Mouse (Mus musculus) skeletal muscle tissue, adult 2 months (tissue): ENCODE data around the gene Clip2.
A peak's percentile ranks its signal among the peaks of the same experiment; 100 is the strongest.

Experiments used
- DNase-seq: peaks from one replicate; pipeline ENCODE4 v3.0.0-alpha.2; 2012; ENCODE audit warnings: low read depth, low spot score

Clip2 gene

DNA sequence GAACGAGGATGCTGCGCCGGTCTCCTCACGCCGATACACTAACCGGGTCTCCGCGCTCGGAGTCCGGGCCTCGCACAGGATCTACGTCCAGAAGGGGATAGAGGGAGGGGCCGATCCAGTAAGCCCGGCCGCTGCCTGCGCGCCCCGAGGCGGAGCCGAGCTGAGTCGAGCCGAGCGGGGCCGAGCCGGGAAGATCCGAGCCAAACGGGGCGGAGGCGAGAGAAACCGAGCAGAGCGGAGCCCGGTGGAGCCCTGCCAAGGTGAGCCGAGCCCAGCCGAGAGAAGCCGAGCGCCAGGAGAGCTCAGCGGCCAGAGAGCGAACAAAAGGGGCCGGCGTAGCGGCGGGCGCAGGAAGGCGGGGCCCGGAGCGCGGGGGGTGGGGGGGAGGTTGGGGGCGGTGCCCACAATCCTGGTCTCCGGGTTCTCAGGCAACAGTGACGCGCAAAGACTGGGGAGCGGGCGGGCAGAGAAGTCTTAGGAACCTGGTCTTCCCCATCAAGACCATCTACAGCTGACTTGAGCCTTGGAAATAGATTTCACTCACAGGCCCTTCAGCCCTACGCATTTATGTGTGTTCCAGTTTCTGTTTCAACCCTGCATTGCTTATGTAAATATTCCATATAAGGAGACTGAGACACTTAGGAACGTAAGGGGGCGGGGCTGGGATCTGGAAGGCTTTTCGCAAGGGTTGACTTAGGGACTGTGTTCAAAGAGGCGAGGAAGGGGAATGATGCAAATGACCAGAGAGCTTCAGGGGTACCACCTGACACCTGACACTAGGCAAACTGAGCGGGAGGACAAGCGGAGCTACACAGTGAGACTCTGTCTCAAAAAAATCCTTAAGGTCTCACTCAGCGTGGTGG lies at the start of gene Clip2:
Gene Clip2 (minus strand): TSS at position 325 of the 863 bp plus-strand sequence.
- DNase-seq: peak; percentile 95

DNA sequence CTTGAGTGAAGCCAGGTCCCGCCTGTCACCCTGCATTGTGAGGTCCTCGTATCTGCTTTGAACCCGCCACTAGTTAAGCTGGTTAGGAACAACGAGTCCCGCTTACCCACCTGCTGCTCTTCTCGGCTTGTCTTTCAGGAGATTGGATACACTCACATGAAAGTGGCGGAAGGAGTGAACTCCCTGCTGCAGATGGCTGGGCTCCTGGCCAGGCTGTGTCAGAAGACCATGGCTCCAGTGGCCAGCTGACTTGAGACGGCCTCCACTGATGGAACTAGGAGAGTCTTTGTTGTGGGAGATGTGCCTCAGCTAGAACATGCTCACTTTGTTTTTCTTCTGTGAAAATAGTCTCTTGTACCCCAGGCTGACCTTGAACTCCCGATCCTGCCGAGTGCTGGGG lies 45.5 kb upstream of the Clip2 start:
- no peak for DNase-seq

DNA sequence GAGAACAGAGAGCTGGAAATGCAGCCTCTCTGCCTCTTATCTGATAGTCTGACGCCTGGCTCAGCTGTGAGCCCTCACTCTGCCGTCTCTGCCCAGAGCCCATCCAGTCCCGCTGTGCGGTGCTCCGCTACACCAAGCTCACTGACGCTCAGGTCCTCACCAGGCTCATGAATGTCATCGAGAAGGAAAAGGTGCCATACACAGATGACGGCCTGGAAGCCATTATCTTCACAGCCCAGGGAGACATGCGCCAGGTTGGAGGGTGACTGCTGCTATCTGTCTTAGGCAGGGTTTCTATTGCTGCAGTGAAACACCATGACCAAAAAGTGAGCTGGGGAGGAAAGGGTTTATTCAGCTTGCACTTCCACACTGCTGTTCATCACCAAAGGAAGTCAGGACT lies 40.9 kb upstream of the Clip2 start:
- no peak for DNase-seq

DNA sequence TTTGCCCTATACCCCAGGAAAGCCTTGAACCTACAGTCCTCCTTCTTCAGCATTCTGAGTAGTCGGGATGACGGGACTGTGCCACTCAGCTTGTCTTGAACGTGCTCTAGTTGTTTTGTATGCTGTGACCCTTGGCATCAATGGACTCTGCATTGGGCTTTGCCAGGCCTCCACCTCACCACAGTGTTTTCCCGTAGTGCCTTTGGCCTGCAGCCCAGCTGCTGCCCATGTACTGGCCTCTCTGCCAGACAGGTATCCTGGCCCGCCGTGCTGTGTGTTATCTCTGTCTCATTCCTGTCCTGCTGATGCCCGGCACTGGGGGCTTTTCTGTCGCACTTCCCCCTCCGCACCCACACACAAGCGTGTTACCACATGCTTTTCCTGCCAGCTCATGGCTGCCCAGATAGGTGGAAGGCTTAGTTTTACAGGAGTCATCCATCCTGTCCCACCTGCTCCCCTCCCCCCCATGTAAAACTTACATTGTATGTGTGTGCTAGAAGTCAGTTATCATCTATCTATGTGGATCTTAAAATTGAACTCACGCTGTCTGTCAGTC lies 39.9 kb upstream of the Clip2 start:
- no peak for DNase-seq

DNA sequence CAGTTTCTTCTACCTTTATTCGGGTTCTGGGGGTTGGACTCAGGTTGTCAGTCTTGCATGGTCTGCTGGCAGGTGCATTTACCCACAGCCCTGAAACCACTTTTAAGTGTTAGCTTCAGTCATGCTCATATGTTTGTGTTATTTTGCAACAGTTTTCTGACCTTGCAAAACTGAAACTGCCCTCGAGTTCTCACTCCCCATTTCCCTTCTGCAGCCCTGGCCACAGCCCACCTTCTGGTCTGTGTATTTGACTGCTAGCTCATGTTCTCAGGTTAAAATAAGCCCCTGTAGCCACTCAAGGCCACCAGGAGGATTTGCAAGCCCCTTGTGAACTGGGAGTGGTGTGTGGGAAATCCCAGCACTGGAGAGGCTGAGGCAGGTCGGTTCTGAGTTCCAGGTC lies 37.7 kb upstream of the Clip2 start:
- DNase-seq: no peak

DNA sequence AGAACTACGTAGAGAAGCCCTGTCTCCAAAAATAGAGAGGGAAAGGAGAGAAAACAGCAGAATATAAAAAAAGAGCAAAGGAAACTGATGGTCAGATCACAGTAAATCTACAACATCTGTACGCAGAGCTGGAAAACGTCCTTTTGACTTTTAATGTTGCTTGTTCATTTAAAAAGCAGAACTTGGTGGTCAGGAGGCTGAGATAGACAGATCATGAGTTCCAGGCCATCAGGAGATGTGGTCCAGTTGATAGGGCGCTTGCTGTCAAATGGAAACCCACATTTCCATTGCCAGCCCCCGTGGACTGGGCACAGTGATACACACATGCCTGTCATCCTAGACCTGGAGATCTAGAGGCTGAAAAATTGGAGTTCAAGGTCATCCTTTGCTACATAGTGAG lies 32.6 kb upstream of the Clip2 start:
- DNase-seq: no peak

DNA sequence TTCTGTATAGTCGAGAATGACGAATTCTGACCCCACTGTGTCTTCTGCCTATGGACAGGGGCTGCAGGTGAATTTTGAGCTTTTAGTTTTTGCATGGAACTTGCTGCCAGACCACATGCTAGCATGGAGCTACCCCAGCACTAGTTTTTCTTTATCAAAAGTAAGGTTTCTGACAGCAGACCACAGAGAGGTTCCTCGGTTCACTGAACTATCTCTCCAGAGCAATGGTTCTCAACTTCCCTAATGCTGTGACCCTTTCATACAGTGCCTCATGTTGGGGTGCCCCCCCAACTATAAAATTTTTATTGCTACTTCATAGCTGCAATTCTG lies 31.6 kb upstream of the Clip2 start:
- DNase-seq: no peak

DNA sequence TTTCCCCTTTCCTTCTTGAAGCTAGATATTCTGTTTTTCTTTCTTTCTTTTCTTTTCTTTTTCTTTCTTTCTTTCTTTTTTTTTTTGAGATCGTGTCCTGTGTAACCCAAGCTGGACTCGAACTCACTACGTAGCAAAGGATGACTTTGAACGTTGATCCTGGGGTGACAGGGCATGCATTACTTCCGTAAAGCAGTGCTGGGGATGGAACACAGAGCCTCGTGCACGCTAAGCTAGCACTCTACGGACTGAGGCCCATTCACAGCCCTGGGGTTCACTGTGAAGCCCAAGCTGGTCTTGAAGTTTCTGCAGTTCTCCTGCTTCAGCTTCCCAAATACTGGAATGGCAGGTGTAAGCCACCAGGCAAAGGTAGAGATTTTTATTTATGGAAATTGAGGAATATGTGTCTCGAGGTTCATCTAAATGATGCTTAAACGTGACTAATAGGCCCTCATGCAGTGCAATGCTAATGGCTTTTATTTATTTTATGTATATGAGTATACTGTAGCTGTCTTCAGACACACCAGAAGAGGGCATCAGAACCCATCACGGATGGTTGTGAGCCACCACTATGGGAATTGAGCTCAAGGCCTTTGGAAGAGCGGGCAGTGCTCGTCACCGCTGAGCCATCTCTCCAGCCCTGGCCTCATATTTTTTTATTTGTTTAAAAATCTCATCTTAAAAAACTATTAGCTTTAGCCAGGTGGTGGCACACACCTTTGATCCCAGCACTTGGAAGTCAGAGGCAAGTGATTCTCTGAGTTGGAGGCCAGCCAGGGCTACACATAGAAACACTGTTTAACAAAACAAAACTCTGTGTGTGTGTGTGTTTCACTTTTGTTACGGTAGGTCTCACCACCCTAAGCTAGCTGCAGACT lies 31.0 kb upstream of the Clip2 start:
- DNase-seq: no peak

DNA sequence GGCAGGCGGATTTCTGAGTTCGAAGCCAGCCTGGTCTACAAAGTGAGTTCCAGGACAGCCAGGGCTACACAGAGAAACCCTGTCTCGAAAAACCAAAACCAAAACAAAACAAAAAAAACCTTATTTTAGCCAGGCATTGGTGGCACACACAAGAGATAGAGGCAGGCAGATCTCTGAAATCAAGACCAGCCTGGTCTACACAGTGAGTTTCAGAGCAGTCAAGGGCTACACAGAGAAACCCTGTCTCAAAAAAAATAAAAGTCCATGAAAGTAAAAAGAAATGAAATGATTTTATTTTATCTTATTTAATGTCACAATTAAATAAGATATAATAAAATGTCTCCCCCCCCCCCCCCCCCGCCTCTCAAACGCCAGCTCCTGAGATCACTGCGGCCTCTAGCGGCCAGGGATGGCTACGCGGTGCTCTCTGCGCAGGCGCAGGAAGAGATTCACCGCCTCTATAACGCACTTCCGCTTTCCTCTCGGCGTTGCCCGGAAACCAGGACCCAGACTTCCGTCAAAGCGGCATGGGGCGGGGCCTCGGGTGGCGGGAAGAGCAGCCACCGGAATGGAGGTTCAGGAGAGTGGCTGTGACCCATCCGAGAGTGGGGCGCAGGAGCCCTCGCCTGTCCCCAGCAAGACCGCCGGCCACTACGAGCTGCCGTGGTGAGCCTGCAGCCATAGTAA lies 30.1 kb upstream of the Clip2 start:
- DNase-seq: peak; percentile 97

DNA sequence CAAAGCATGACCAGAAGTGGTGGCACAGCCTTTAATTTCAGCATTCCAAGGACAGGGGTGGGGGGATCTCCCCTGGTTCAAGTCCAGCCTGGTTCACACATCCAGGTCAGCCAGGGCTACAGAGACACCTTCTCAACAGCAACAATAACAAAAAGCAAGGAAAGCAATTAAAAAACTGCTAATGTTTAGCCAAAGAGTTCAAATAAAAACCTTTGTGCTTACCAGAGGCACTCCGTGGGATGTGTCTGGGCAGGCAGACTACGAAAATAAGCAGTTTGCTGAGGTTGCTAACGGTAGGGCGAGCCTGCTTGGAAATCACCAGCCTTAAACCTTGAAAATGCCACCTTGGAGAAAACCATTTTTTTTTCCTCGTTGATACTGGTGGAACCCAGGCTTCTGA lies 28.9 kb upstream of the Clip2 start, which contains the start of gene Rfc2:
Gene Rfc2 (plus strand): TSS at position 221 of the 400 bp plus-strand sequence.
- DNase-seq: no peak

DNA sequence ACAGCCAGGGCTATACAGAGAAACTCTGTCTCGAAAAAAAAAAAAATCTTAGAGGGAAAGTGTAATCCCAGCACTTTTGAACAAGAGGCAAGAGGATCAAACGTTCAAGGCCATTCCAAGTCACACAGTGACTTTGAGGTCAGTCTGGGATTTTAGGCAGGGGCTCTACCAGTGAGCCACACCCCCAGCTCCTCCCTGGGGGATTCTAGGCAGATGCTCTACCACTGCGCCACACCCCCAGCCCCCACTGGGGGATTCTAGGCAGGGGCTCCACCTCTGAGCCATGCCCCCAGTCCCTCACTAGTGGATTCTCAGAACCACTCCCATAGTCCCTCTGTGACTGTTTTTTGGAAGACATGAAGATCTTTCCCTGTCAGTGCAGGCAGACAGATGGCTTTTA lies 26.9 kb upstream of the Clip2 start:
- no peak for DNase-seq

DNA sequence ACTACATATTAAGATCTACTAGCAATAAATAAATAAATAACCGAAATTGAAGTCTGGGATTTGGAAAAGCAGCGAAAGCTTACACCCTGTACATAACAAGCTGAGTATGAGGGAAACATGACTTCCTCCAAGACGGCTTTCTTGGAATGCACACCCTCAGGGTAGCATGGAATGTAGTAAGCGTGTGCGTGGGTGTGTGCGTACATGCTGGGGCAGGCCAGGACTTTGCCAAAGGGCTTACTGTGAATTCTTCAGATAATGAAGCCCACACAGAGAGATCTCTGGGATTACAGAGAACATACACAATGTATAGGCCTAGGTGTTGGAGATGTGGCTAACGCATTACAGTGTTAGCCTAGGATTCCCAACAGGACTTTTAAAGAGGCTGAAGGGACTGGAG lies 25.3 kb upstream of the Clip2 start:
- no peak for DNase-seq

DNA sequence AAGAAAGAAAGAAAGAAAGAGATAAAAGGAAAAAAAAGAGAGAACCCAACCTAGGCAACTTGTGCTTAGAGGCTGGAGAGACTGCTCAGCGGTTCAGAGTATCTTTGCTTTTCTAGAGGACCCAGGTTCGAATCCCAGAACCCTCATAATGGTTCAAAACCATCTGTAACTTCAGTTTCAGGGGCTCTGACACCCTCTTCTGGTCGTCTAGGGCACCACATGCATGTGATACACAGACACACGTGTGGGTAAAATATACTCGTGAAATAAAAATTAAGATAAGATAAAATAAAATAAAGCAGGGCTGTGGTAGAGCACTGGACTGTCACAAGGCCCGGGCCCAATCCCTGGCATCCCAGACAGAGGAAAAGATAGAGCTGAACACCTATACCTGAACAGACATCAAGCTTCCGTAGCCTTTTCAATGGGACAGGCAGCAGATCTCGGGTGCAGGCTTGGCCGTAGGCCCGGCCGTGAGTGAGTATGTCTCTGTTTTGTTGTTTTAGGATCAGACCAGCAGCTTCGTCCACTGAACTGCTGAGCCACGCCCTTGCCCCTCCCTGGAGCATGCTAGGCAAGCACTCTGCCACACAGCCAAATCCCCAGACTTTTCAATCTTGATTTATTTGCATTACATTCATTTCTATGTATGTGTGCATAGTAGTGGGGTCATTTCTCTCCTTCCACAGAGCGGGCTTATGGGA lies 24.4 kb upstream of the Clip2 start:
- no peak for DNase-seq

DNA sequence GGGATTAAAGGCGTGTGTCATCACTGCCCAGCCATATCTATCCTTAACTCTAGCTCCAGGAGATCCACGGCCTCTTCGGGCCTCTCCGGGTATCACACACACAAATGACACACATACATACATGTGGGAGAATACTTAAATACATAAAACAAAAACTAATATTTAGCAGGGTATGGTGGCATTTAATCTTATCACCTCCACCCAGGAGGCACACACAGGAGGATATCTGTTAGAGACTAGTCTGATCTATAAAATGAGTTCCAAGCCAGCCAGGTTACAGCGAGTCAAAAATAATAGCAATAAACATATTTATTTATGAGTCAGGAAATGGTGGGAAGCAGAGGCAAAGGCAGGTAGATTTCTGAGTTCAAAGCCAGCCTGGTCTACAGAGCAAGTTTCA lies 23.6 kb upstream of the Clip2 start:
- DNase-seq: no peak

DNA sequence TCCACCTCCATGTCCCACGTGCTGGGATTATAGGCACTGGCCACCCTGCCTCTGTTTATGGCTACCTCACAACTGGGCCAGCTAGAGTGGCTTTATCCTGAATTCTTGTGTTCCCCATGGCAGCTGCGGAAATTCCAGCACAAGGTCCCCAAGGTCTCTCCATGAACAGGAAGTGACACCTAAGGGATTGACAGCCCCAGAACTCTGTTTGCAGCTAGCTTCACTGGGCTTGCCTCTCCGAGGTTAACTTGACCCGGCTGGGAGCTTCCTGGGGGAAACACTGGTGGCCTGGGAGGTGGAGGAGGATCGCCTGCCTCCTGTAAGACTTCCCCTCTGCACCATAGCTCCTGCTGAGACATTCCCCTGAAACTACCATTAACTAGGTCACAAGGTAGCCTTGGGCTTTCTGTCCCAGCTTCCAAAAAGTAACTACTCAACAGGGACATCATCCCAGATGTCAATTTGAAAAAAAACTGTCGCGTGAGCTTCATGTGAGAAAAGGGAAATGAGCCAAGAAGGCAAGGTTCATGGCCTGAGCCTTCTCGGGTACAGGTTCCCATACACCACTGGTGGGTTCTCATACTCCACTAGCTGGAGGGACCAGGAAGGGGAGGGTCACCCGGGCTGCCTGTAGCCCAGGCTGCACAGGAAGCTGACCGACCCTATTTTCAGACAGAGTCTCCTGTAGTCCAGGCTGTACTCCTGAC lies 20.4 kb upstream of the Clip2 start:
- DNase-seq: no peak

DNA sequence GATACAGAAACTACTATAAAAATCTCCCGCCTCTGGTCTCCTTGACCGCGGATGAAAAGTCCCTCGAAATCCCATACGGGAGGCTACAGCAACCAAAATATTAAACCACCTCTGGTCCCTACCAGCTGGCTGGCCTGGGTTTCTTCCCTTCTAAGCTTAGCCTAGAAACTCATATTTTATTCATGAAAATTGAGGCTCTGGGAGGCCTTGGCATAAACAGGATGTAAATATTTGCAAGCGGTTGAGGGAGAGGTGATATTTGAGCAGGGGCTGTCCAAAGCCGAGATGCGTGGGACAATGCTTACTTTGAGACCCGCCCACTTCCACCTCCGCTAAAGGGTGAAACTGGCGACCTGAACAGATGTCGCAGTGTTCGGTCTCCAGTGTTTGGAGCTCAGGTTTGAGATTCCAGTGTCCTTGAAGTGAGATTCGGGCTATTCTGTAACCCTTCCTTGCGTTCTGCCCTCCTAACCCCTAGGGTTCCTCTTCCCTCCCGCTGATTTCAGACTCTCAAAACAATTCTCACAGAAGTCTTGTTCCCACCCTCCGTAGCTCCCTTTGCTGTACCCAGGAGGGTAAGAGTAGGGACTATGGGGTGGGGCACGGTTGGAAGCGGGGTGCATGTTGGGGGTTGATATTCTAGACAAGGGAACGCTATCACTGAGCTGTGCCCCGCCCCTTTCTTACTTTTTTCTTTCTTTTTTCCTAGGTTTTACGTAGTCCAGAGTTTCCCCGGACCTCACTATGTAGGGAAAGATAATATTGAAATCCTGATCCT lies 19.7 kb upstream of the Clip2 start:
- DNase-seq: no peak

DNA sequence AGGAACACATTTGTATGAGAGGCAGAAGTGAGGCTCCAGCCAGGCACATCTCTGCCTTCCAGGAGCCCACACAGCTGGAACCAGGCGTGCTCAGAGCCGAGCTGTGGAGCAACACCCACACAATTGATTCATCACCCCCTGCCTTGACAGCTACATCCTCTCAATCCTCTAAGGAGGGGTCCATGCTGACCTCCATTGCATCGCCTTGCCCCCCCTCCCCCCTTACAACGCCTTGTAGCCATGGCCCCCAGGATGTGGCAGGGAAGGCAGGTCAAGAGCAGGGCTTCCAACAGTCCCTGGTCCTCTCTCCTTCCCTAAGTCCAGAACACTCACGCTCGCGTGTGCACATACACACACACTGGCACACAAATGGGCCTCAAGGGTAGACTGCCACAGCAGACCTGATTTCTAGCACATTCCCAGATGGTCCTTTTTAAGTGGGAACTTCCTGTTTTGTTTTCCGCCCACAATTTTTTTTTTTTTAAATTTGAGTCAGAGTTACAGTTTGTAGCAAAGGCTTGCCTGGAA lies 16.8 kb upstream of the Clip2 start:
- DNase-seq: no peak

DNA sequence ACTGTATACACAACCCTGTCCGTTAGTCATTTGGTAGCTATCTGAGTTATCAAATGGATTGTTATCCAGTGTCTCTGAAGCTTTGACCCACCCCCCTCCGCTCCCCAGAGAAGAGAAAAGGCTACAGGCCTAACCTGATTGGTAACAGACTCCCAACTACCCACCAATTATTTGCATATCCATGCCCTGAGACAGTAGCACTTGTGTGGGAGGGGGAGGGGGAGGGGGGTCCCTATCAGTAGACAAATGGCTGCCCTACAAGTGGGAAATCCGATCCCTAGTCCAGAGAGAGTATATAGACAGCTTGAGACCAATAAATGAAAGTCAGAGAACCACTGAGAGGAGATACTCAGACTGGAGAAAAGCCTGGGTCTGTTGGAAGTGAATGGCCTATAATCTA lies 15.8 kb upstream of the Clip2 start:
- no peak for DNase-seq

DNA sequence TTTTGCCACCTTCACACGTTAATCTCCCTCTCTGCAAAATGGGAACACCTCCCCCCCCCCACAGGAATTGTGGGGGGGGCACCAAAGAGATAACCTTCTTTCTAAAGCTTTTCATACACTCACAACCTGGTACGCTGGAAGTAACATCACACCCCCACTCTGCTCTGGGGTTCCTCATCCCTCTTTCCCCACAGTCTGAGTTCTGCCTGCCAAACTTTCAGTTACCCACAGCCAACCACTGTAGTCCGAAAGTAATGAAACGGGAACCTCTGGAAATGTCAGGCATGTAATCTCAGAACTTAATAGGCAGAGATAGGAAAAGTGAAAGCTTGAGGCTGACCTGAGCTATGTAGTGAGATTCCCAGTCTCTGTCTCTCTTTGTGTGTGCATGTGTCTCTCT lies 15.2 kb upstream of the Clip2 start:
- no peak for DNase-seq

DNA sequence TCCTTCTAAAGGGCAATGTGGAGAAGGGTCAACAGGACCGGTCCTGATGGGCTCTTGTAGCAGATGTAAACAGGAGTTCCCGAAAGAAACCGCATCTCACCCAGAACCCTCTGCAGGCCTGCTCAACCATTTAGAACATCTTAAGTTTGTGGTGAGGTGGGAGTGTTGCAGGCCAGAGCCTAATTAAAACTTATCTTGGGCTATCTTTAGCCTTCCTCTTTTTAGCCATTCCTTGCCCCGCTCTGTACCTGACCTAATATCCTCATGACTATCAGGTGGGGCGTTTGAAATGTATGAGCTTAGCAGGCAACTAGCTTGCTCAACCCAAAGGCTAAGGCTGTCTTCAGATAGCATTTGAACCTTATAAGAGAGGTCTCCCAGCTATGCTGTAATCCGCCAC lies 13.5 kb upstream of the Clip2 start:
- no peak for DNase-seq
